ENCODE assay signal across 8 mouse cellular contexts in the genomic region with DNA sequence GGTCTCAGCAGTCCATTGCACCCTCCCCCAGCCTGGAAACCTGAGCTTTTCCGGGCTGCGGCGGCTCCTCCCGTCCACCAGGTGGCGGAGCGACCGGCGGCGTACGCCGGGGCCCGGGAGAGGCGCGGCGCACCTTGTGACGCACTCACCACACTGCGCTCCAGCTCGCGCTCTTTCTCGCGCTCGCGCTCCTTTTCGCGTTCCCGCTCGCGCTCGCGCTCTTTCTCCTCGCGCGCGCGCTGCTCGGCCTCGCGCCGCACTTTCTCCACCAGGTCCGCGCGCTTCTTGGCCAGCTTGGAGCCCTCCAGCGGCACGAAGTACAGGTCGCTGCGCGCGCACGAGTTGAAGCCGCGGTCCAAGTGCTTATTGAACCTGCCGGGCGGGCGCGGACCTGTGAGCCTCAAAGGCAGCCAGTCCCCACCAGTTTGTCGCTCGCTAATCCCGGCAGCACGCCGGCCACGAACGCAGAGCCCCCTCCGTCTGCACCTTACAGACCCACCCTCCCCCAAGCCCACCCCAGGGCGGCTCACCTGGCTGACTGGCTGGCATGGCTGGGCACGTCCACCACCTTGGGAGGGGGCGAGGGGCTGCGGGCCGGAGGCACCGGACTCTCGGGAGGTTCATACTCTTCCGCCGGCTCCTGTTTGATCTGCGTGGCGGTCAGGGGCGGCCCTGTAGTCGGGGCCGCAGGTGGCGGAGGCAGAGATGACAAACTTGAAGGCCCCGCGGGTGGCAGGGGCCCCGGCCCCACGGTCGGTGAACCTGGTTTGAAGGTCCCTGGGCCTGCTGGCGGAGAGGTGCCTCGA. TPM values are rescaled to one million over a fixed set of nuclear protein-coding genes. Genes with fewer than 3 reads are reported as not detected.
A peak's percentile ranks its signal among the peaks of the same experiment; 100 is the strongest.
DNase-seq lines count a peak whose midpoint lies in the region; ATAC-seq and TF ChIP-seq lines count a peak whose summit lies in the region.

No protein-coding gene starts in this region.

- peak overlapping the region; percentile 87 for H3K9ac ChIP-seq in ES-E14 (ENCODE audit: insufficient read depth, low read depth, low read length, poor library complexity, severe bottlenecking)
- H3K9ac ChIP-seq in forebrain, embryonic 15.5 days (replicated peaks): peak overlapping the region; percentile 85
- peak overlapping the region; percentile 70 for H3K9ac ChIP-seq in neural tube, embryonic 14.5 days (replicated peaks; ENCODE audit: low read depth, low read length)

- H3K27ac ChIP-seq in ES-E14 (ENCODE audit: insufficient read depth, low read depth, low read length, poor library complexity, severe bottlenecking): peak overlapping the region; percentile 61
- peak overlapping the region; percentile 91 for H3K27ac ChIP-seq in forebrain, embryonic 15.5 days (replicated peaks)
- H3K27ac ChIP-seq in neural tube, embryonic 14.5 days (ENCODE audit: low read depth, low read length): peak overlapping the region; percentile 68
- H3K27ac ChIP-seq in testis, adult 2 months (ENCODE audit: control insufficient read depth, insufficient read depth, low read depth, low read length): peak overlapping the region; percentile 59

- WGBS in forebrain, embryonic 15.5 days: under 1% methylated on average over 85 of the region's 85 CpGs
- under 1% methylated on average over 83 of the region's 85 CpGs for WGBS in neural tube, embryonic 14.5 days

- peaks cover 13% of the 10 kb centered on the region; the same call in 1 of the 2 replicates for H3K36me3 ChIP-seq in ES-E14 (ENCODE audit: control insufficient read depth, insufficient read depth, low read length, poor library complexity, severe bottlenecking)
- peaks cover 40% of the 10 kb centered on the region for H3K36me3 ChIP-seq in forebrain, embryonic 15.5 days
- H3K36me3 ChIP-seq in neural tube, embryonic 14.5 days (ENCODE audit: control insufficient read depth, insufficient read depth, low read length): peaks cover 46% of the 10 kb centered on the region
- H3K36me3 ChIP-seq in testis, adult 2 months (ENCODE audit: control insufficient read depth, insufficient read depth, low read length): no peaks in the 10 kb centered on the region

- intact Hi-C loops in heart, postnatal 25 days (cut with DNase I): no loop called here

- no peaks in the 10 kb centered on the region for H3K27me3 ChIP-seq in forebrain, embryonic 15.5 days
- H3K27me3 ChIP-seq in neural tube, embryonic 14.5 days (ENCODE audit: control insufficient read depth, insufficient read depth, low read length): no peaks in the 10 kb centered on the region
- H3K27me3 ChIP-seq in testis, adult 2 months (ENCODE audit: control insufficient read depth, insufficient read depth, low read length): no peaks in the 10 kb centered on the region

- TF ChIP-seq POLR2A in testis, adult 2 months (IDR thresholded peaks at IDR 0.05; ENCODE audit: control insufficient read depth, low read depth, low read length): peak; percentile 47

- DNase-seq in ES-E14 (ENCODE audit: low read depth, low spot score): peak; percentile 90
- peak; percentile 97 for DNase-seq in cerebellum, adult 11-12 months
- peak; percentile 88 for DNase-seq in heart, postnatal 25 days (ENCODE audit: low spot score)
- peak; percentile 93 for DNase-seq in layer of hippocampus, adult 11-12 months (ENCODE audit: low spot score)
- DNase-seq in lung, adult 18-20 months: peak; percentile 92 to 94

- H3K4me3 ChIP-seq in ES-E14 (ENCODE audit: insufficient read depth in 1 of 2, low read depth in 1 of 2, low read length in 2 of 2, poor library complexity in 1 of 2, severe bottlenecking in 1 of 2): peak overlapping the region; percentile 72 to 76
- peak overlapping the region; percentile 57 for H3K4me3 ChIP-seq in forebrain, embryonic 15.5 days
- H3K4me3 ChIP-seq in neural tube, embryonic 14.5 days (ENCODE audit: low read depth, low read length): peak overlapping the region; percentile 37
- peak overlapping the region; percentile 85 for H3K4me3 ChIP-seq in testis, adult 2 months (ENCODE audit: control insufficient read depth, low read depth, low read length)

- peak; percentile 74; the same call in 1 of the 2 replicates for TF ChIP-seq CTCF in testis, adult 2 months (IDR thresholded peaks at IDR 0.05; ENCODE audit: control insufficient read depth, insufficient read depth, insufficient replicate concordance, low read depth, low read length)

- ATAC-seq in forebrain, embryonic 15.5 days (replicated peaks): peak; percentile 84
- peak; percentile 83 for ATAC-seq in neural tube, embryonic 14.5 days (ENCODE audit: low read depth)

- peak overlapping the region; percentile 97 for H3K4me2 ChIP-seq in forebrain, embryonic 15.5 days (replicated peaks)
- H3K4me2 ChIP-seq in neural tube, embryonic 14.5 days (ENCODE audit: low read depth, low read length): peak overlapping the region; percentile 68

- H3K9me3 ChIP-seq in ES-E14 (ENCODE audit: control insufficient read depth, insufficient read depth, low read depth, low read length): no peaks in the 10 kb centered on the region
- no peaks in the 10 kb centered on the region for H3K9me3 ChIP-seq in forebrain, embryonic 15.5 days
- no peaks in the 10 kb centered on the region for H3K9me3 ChIP-seq in neural tube, embryonic 14.5 days (ENCODE audit: control insufficient read depth, low read length)

- in situ Hi-C loops in ES-E14 (cut with MboI; ENCODE audit: low sequenced_read_pairs in 2 of 2, unreplicated experiment in 2 of 2): no loop called here

- peaks cover 0 to 18% of the 10 kb centered on the region in 2 experiments; a peak in 1 of 4 replicates for H3K4me1 ChIP-seq in ES-E14 (ENCODE audit: control insufficient read depth in 2 of 2, insufficient read depth in 2 of 2, low read length in 2 of 2, poor library complexity in 1 of 2)
- peaks cover 29% of the 10 kb centered on the region for H3K4me1 ChIP-seq in forebrain, embryonic 15.5 days
- H3K4me1 ChIP-seq in neural tube, embryonic 14.5 days (ENCODE audit: control insufficient read depth, insufficient read depth, low read length): peaks cover 12% of the 10 kb centered on the region
- peaks cover 20% of the 10 kb centered on the region for H3K4me1 ChIP-seq in testis, adult 2 months (ENCODE audit: control insufficient read depth, insufficient read depth, low read length)

TF ChIP-seq in ES-E14, 5 proteins besides CTCF, POLR2A, EP300 and RAD21:
- no peak for TF ChIP-seq ZNF384 (IDR thresholded peaks at IDR 0.05; ENCODE audit: low read depth, low read length)
- no peak for TF ChIP-seq MAFK (IDR thresholded peaks at IDR 0.05; ENCODE audit: insufficient read depth, low read depth, low read length)
- peak; percentile 79 for TF ChIP-seq HCFC1 (IDR thresholded peaks at IDR 0.05; ENCODE audit: borderline replicate concordance, insufficient read depth, low read length)
- TF ChIP-seq CHD2 (IDR thresholded peaks at IDR 0.05; ENCODE audit: low read depth, low read length): peak; percentile 89
- no peak for TF ChIP-seq ZC3H11A (IDR thresholded peaks at IDR 0.05; ENCODE audit: borderline replicate concordance, low read depth, low read length)

RNA-seq across cellular contexts. Expression of a gene that starts 4.5 kb away (rescaled TPM):
- total RNA-seq in ES-E14 (2012; rRNA removed): 108 and 128 TPM in 2 replicates
- polyA plus RNA-seq in forebrain, embryonic 15.5 days (2015; fragmentation: Nextera tagmentation; extraction: Ambion mirVana): 652 and 676 TPM in 2 replicates
- 100 to 1,000 TPM; 274 to 277 TPM for total RNA-seq in heart, postnatal 25 days (2021)
- 634 and 689 TPM in 2 replicates for polyA plus RNA-seq in neural tube, embryonic 14.5 days (2014; fragmentation: Nextera tagmentation; extraction: Ambion mirVana)
- 207 and 220 TPM in 2 replicates for polyA plus RNA-seq in testis, adult 2 months (2012; rRNA removed)

RNA-seq across cellular contexts. Expression of a gene that starts 7.2 kb away (rescaled TPM):
- 15.1 and 16.5 TPM in 2 replicates for total RNA-seq in ES-E14 (2012; rRNA removed)
- 3.2 and 4.4 TPM in 2 replicates for polyA plus RNA-seq in forebrain, embryonic 15.5 days (2015; fragmentation: Nextera tagmentation; extraction: Ambion mirVana)
- 1 to 10 TPM; 4.7 TPM for total RNA-seq in heart, postnatal 25 days (2021)
- 2.6 and 4.4 TPM in 2 replicates for polyA plus RNA-seq in neural tube, embryonic 14.5 days (2014; fragmentation: Nextera tagmentation; extraction: Ambion mirVana)
- polyA plus RNA-seq in testis, adult 2 months (2012; rRNA removed): 1.4 and 1.9 TPM in 2 replicates

RNA-seq across cellular contexts. Expression of a gene that starts 10.1 kb away (rescaled TPM):
- 0.13 TPM in 1 of 2 replicates, not detected in the other for total RNA-seq in ES-E14 (2012; rRNA removed)
- not detected in 2 replicates for polyA plus RNA-seq in forebrain, embryonic 15.5 days (2015; fragmentation: Nextera tagmentation; extraction: Ambion mirVana)
- total RNA-seq in heart, postnatal 25 days (2021): 1 to 10 TPM in 1 of 2 experiments, not detected in 1; 3.8 TPM
- not detected in 2 replicates for polyA plus RNA-seq in neural tube, embryonic 14.5 days (2014; fragmentation: Nextera tagmentation; extraction: Ambion mirVana)
- polyA plus RNA-seq in testis, adult 2 months (2012; rRNA removed): 0.05 TPM in 1 of 2 replicates, not detected in the other

RNA-seq across cellular contexts. Expression of a gene that starts 10.6 kb away (rescaled TPM):
- total RNA-seq in ES-E14 (2012; rRNA removed): 4.7 and 8.9 TPM in 2 replicates
- polyA plus RNA-seq in forebrain, embryonic 15.5 days (2015; fragmentation: Nextera tagmentation; extraction: Ambion mirVana): 22.3 and 24.5 TPM in 2 replicates
- 10 to 100 TPM; 37.0 to 39.7 TPM for total RNA-seq in heart, postnatal 25 days (2021)
- polyA plus RNA-seq in neural tube, embryonic 14.5 days (2014; fragmentation: Nextera tagmentation; extraction: Ambion mirVana): 21.5 and 27.5 TPM in 2 replicates
- 69.3 and 76.1 TPM in 2 replicates for polyA plus RNA-seq in testis, adult 2 months (2012; rRNA removed)

RNA-seq across cellular contexts. Expression of a gene that starts 23.8 kb away (rescaled TPM):
- total RNA-seq in ES-E14 (2012; rRNA removed): 10.1 and 17.9 TPM in 2 replicates
- polyA plus RNA-seq in forebrain, embryonic 15.5 days (2015; fragmentation: Nextera tagmentation; extraction: Ambion mirVana): 40.1 and 44.2 TPM in 2 replicates
- total RNA-seq in heart, postnatal 25 days (2021): 1 to 10 TPM; 1.9 to 3.3 TPM
- 154 and 205 TPM in 2 replicates for polyA plus RNA-seq in neural tube, embryonic 14.5 days (2014; fragmentation: Nextera tagmentation; extraction: Ambion mirVana)
- 0.51 and 0.63 TPM in 2 replicates for polyA plus RNA-seq in testis, adult 2 months (2012; rRNA removed)

Comparison
In these comparisons a context has a peak if more than half of its experiments do, and no peak if none do; other contexts are left out.
1. Peak in every context shown above with its lines: DNase-seq, ATAC-seq, H3K4me3 ChIP-seq and H3K27ac ChIP-seq.